Mouse (Mus musculus) testis, postnatal 14 days (tissue): ENCODE measurements at regions not wholly inside any gene's neighbourhood (a gene's known extent, or its start where the extent isn't known, plus 50 kb on each side); places are given as distances from the start of the nearest gene placed in this dataset.

Source experiments
- DNase-seq: peaks from one replicate; pipeline ENCODE4 v3.0.0; 2021; ENCODE audit warnings: low spot score

- DNase-seq = no peak
These were observed 175.7 kb downstream of the Hdgfl1 start for GRCm38 (mm10) chr13:26594313-26594712.

- no peak for DNase-seq
These were observed 176.2 kb downstream of the Hdgfl1 start for GRCm38 (mm10) chr13:26593750-26594149.

GRCm38 (mm10) chr13:26575890-26576543, 193.9 kb downstream of the Hdgfl1 start:
- no peak for DNase-seq

GRCm38 (mm10) chr13:26569422-26569821, 200.5 kb downstream of the Hdgfl1 start:
- no peak for DNase-seq

- no peak for DNase-seq
These were observed 204.8 kb downstream of the Hdgfl1 start for GRCm38 (mm10) chr13:26564941-26565862.

- DNase-seq = no peak
These were observed 211.6 kb downstream of the Hdgfl1 start for GRCm38 (mm10) chr13:26558366-26558765.

- DNase-seq = no peak
These were observed 215.7 kb downstream of the Hdgfl1 start for GRCm38 (mm10) chr13:26554266-26554665.

GRCm38 (mm10) chr13:26552122-26552521, 217.8 kb downstream of the Hdgfl1 start:
- no peak for DNase-seq

GRCm38 (mm10) chr13:26538928-26539327, 231.0 kb downstream of the Hdgfl1 start:
- DNase-seq = no peak

GRCm38 (mm10) chr13:26536575-26536974, 233.4 kb downstream of the Hdgfl1 start:
- DNase-seq = no peak

GRCm38 (mm10) chr13:26532761-26533160, 237.2 kb downstream of the Hdgfl1 start:
- no peak for DNase-seq

- no peak for DNase-seq
These were observed 250.9 kb downstream of the Hdgfl1 start for GRCm38 (mm10) chr13:26519054-26519453.

- DNase-seq = no peak
These were observed 251.5 kb downstream of the Hdgfl1 start for GRCm38 (mm10) chr13:26518425-26518824.

- no peak for DNase-seq
These were observed 252.3 kb downstream of the Hdgfl1 start for GRCm38 (mm10) chr13:26517646-26518045.

- DNase-seq = no peak
These were observed 259.5 kb downstream of the Hdgfl1 start for GRCm38 (mm10) chr13:26510448-26510847.

GRCm38 (mm10) chr13:26509841-26510240, 260.1 kb downstream of the Hdgfl1 start:
- no peak for DNase-seq

GRCm38 (mm10) chr13:26503744-26504143, 266.2 kb downstream of the Hdgfl1 start:
- DNase-seq = no peak

- no peak for DNase-seq
These were observed 272.9 kb downstream of the Hdgfl1 start for GRCm38 (mm10) chr13:26497086-26497485.

- DNase-seq = no peak
These were observed 274.1 kb downstream of the Hdgfl1 start for GRCm38 (mm10) chr13:26495871-26496270.

GRCm38 (mm10) chr13:26469343-26469742, 300.6 kb downstream of the Hdgfl1 start:
- no peak for DNase-seq

- no peak for DNase-seq
These were observed 302.4 kb downstream of the Hdgfl1 start for GRCm38 (mm10) chr13:26467526-26467925.

- peak; percentile 3 for DNase-seq
These were observed 305.4 kb downstream of the Hdgfl1 start for GRCm38 (mm10) chr13:26464523-26464922.

GRCm38 (mm10) chr13:26464096-26464495, 305.9 kb downstream of the Hdgfl1 start:
- DNase-seq = peak; percentile 19
